Mouse (Mus musculus) ES-E14 (cell line): Measurements from ENCODE around the gene Klhdc7b.

Experiments
- CHD2 ChIP-seq: IDR thresholded peaks from 2 replicates; pipeline ENCODE4 v1.6.1; 2014; ENCODE audit warnings: mild to moderate bottlenecking, low read depth, low read length, inconsistent platforms
- MAFK ChIP-seq: IDR thresholded peaks from 2 replicates; pipeline ENCODE4 v1.6.1; 2014; ENCODE audit warnings: mild to moderate bottlenecking, low read depth, low read length, inconsistent platforms; ENCODE audit not compliant: insufficient read depth
- ZNF384 ChIP-seq: IDR thresholded peaks from 2 replicates; pipeline ENCODE4 v1.6.1; 2012; ENCODE audit warnings: low read depth, low read length, inconsistent platforms

DNA sequence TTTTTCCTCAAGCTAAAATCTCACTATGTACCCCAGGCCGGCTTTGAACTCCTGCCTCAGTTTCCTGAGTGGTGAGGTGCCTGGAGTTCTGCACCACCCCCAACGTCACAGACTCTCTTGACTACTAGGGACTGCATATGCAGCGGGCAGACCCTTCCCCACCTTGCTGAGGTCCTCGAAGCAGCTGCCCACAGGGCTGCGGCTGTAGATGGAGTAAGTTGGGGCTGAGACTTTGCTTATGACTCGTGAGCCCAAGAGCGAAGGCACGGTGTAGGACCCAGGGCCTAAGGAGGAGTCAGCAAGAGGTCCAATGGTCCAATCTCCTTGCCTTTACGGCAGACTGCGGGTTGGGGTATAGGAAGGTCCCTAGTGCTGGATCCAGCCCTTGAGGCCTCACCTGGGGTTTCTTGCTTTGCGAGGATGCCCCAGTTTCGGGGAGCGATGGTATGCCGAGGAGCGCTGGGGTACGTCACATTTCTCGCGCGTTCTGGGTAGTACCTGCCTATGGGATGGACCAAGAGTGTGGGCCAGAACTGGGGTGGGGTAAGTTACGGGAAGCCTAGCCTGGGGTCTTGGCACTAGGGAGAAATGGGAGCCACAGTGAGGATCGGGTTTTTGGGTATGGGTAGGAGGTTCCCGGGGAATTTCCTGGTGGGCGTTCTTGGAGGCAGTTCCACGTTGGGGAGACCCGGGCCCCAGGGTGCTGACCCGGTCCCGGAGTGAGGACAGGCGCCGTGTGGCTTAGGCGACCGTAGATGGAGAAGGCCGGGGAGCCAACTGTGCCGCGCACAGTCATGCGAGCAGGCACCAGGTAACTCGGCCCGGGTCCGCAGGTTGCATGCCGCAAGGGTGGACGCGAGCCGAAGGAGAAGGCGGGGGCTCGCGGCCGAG is 6.5 kb upstream of the Klhdc7b start:
- TF ChIP-seq CHD2, result no peak
- TF ChIP-seq ZNF384, result no peak
- no peak for TF ChIP-seq MAFK
